Mouse (Mus musculus): ENCODE data around the gene Rnf17. TPM values are rescaled to one million over a fixed set of nuclear protein-coding genes. Genes with fewer than 3 reads are reported as not detected.

The Rnf17 gene
- polyA plus RNA-seq, 1 experiment from 2014 or later: 3.3 TPM

DNA sequence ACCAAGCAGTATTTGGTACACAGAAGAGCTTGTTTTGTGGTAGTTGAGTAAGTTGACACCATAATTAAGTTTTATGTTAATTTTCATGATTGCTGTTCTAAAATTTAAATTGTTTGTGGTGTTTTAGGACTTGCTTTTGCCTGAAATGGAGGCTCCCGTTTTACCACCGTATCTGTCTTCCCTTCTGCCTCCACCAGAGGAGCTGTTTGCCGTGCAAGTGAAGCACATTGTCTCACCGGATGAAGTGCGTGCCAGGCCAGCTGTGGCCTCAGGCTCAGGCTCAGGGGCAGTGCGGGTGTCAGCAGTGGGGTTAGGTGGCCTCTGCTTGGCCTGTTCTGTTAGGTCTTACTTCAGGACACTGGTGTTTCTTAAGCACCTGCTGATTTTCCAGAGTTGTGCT is 109.7 kb downstream of the Rnf17 start:
- Histone ChIP-seq H3K4me1 (no peaks in the 10 kb centered on the region), H3K4me3 (no peak overlapping the region), H3K27ac (replicated peaks) (no peak overlapping the region), H3K36me3 (no peaks in the 10 kb centered on the region), H3K9me3 (no peaks in the 10 kb centered on the region), H3K4me2 (no peak overlapping the region), H3K27me3 (replicated peaks) (no peaks in the 10 kb centered on the region), H3K9ac (no peak overlapping the region)
- 20% methylated on average over 6 of the region's 6 CpGs for WGBS
- no peak for ATAC-seq (ENCODE audit: extremely low read depth, insufficient number of reproducible peaks, low FRiP score, low TSS enrichment)

GRCm38 (mm10) chr14:56514775-56515174 is 112.4 kb downstream of the Rnf17 start:
- Histone ChIP-seq H3K27me3 (replicated peaks) (no peaks in the 10 kb centered on the region), H3K4me3 (no peak overlapping the region), H3K9me3 (no peaks in the 10 kb centered on the region), H3K4me2 (no peak overlapping the region), H3K4me1 (no peaks in the 10 kb centered on the region), H3K36me3 (no peaks in the 10 kb centered on the region), H3K9ac (no peak overlapping the region), H3K27ac (replicated peaks) (no peak overlapping the region)
- no peak for ATAC-seq (ENCODE audit: extremely low read depth, insufficient number of reproducible peaks, low FRiP score, low TSS enrichment)
- 76% methylated on average over 2 of the region's 2 CpGs for WGBS

GRCm38 (mm10) chr14:56530788-56531187 is 128.4 kb downstream of the Rnf17 start:
- no peaks in the 10 kb centered on the region for H3K9me3 ChIP-seq
- H3K27me3 ChIP-seq (replicated peaks): no peaks in the 10 kb centered on the region
- no peak overlapping the region for H3K9ac ChIP-seq
- H3K36me3 ChIP-seq: peaks cover 68% of the 10 kb centered on the region
- ATAC-seq (ENCODE audit: extremely low read depth, insufficient number of reproducible peaks, low FRiP score, low TSS enrichment): no peak
- no peaks in the 10 kb centered on the region for H3K4me1 ChIP-seq
- H3K4me2 ChIP-seq: no peak overlapping the region
- WGBS: 79% methylated on average over 2 of the region's 2 CpGs
- H3K27ac ChIP-seq (replicated peaks): no peak overlapping the region
- no peak overlapping the region for H3K4me3 ChIP-seq

DNA sequence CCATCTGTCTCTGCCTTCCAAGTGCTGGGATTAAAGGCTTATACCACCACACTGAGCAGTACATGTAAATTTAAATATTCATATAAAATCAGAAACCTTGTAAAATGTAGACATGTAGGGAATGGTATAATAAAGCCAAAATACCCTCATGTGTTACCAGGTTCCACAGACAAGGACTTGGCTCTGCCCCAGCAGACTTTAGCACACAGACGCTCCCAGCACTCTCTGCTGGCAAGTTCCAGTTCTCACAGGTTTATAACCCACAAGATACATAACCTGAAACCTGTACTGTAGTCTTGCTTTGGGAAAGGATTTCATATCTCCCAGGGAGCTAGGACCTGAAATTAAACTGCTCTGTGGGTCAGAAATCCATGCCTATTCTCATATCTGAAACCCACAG is 142.6 kb downstream of the Rnf17 start:
- Histone ChIP-seq H3K4me2 (no peak overlapping the region), H3K36me3 (peaks cover 25% of the 10 kb centered on the region)

DNA sequence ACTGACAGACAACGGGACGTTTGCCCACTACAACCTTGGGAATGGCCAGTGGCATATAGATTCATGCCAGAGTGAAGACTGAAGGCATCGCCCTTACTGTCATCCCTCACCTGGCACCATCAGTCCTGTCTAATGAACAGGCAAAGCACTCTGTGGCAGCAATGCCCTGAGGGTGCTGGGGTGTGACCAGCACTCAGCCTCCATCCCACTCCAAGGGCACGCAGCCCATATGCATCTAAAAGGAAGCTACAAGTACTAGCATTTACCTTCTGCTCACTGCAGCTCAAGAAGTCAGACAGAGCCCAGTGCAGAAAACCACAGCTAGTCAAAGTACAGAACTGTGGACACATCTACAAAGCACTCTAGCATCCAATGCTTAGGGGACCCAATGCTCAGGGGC is 143.1 kb downstream of the Rnf17 start:
- no peaks in the 10 kb centered on the region for H3K9me3 ChIP-seq
- no peak overlapping the region for H3K4me3 ChIP-seq
- peaks cover 28% of the 10 kb centered on the region for H3K36me3 ChIP-seq
- no peaks in the 10 kb centered on the region for H3K4me1 ChIP-seq
- ATAC-seq (ENCODE audit: extremely low read depth, insufficient number of reproducible peaks, low FRiP score, low TSS enrichment): no peak
- 85% methylated on average over 4 of the region's 4 CpGs for WGBS
- H3K4me2 ChIP-seq: no peak overlapping the region
- no peaks in the 10 kb centered on the region for H3K27me3 ChIP-seq (replicated peaks)
- no peak overlapping the region for H3K27ac ChIP-seq (replicated peaks)
- no peak overlapping the region for H3K9ac ChIP-seq

More for the DNA sequence above, 142.6 kb downstream of the Rnf17 start:
- Histone ChIP-seq H3K27me3 (replicated peaks) (no peaks in the 10 kb centered on the region), H3K9me3 (no peaks in the 10 kb centered on the region), H3K9ac (no peak overlapping the region), H3K4me1 (no peaks in the 10 kb centered on the region), H3K27ac (replicated peaks) (no peak overlapping the region), H3K4me3 (no peak overlapping the region)
- ATAC-seq (ENCODE audit: extremely low read depth, insufficient number of reproducible peaks, low FRiP score, low TSS enrichment): no peak
- WGBS: 82% methylated on average over 1 of the region's 1 CpGs

DNA sequence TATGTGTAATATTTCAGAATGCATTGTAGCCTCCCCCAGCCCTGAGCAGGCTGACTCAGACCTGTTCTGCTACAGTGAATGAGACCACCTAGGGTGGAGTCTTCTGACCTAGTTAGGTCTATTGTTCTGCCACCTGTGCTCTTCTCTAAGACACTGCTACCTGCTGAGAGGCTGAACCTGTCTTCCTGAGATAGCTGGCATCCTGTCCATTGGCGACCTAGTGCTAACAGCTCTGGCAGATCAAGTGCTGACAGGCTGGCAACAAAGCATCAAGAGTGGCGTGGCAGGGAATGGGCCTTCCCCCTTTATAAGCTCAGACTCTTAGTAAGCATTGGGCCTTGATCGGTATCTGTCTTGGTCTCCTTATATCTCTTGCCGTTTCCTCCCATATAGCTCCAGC is 148.6 kb downstream of the Rnf17 start:
- Histone ChIP-seq H3K9me3 (no peaks in the 10 kb centered on the region), H3K36me3 (peaks cover 55% of the 10 kb centered on the region), H3K9ac (no peak overlapping the region), H3K4me2 (no peak overlapping the region), H3K27ac (replicated peaks) (no peak overlapping the region), H3K4me1 (no peaks in the 10 kb centered on the region), H3K27me3 (replicated peaks) (no peaks in the 10 kb centered on the region), H3K4me3 (no peak overlapping the region)
- WGBS: 82% methylated on average over 4 of the region's 4 CpGs
- ATAC-seq (ENCODE audit: extremely low read depth, insufficient number of reproducible peaks, low FRiP score, low TSS enrichment): no peak

DNA sequence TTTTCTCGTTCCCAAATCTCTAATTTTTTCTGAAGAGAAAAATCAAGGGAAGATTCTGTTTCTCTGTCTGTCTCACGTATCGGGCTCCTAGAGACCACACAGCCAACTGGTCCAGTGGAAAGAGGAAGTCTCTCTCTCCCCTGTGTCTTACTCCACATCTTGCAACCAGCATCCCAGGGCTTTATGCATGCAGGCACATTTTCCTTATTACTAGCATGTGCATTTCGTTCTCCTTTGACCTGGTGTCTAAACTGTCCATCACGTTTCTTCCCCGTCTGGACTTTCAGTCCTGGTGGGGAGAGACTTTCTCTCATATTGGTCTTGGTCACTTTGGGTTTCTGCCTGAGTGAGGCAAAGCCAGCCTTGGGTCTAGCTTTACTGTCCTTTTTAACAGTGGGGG is 150.5 kb downstream of the Rnf17 start:
- WGBS: 88% methylated on average over 6 of the region's 6 CpGs
- no peak for ATAC-seq (ENCODE audit: extremely low read depth, insufficient number of reproducible peaks, low FRiP score, low TSS enrichment)
- Histone ChIP-seq H3K9ac (no peak overlapping the region), H3K36me3 (peaks cover 59% of the 10 kb centered on the region), H3K4me3 (no peak overlapping the region), H3K27ac (replicated peaks) (no peak overlapping the region), H3K9me3 (no peaks in the 10 kb centered on the region), H3K4me1 (no peaks in the 10 kb centered on the region), H3K27me3 (replicated peaks) (no peaks in the 10 kb centered on the region), H3K4me2 (no peak overlapping the region)

GRCm38 (mm10) chr14:56553331-56553730 is 150.9 kb downstream of the Rnf17 start:
- ATAC-seq (ENCODE audit: extremely low read depth, insufficient number of reproducible peaks, low FRiP score, low TSS enrichment): no peak
- H3K27me3 ChIP-seq (replicated peaks): no peaks in the 10 kb centered on the region
- WGBS: 87% methylated on average over 7 of the region's 7 CpGs

GRCm38 (mm10) chr14:56554716-56555115 is 152.3 kb downstream of the Rnf17 start:
- H3K4me3 ChIP-seq: no peak overlapping the region
- no peaks in the 10 kb centered on the region for H3K9me3 ChIP-seq
- no peak for ATAC-seq (ENCODE audit: extremely low read depth, insufficient number of reproducible peaks, low FRiP score, low TSS enrichment)
- WGBS: 98% methylated on average over 2 of the region's 2 CpGs
- H3K27me3 ChIP-seq (replicated peaks): no peaks in the 10 kb centered on the region
- H3K4me2 ChIP-seq: no peak overlapping the region
- H3K36me3 ChIP-seq: peaks cover 58% of the 10 kb centered on the region
- H3K27ac ChIP-seq (replicated peaks): no peak overlapping the region
- no peak overlapping the region for H3K9ac ChIP-seq
- no peaks in the 10 kb centered on the region for H3K4me1 ChIP-seq

More at GRCm38 (mm10) chr14:56553331-56553730, 150.9 kb downstream of the Rnf17 start:
- Histone ChIP-seq H3K9ac (no peak overlapping the region), H3K4me3 (no peak overlapping the region), H3K9me3 (no peaks in the 10 kb centered on the region), H3K4me2 (no peak overlapping the region), H3K4me1 (no peaks in the 10 kb centered on the region), H3K27ac (replicated peaks) (no peak overlapping the region), H3K36me3 (peaks cover 61% of the 10 kb centered on the region)

- no peak overlapping the region for H3K4me3 ChIP-seq
- no peak overlapping the region for H3K4me2 ChIP-seq
- WGBS: 88% methylated on average over 3 of the region's 3 CpGs
- no peaks in the 10 kb centered on the region for H3K27me3 ChIP-seq (replicated peaks)
- H3K4me1 ChIP-seq: no peaks in the 10 kb centered on the region
- no peak for ATAC-seq (ENCODE audit: extremely low read depth, insufficient number of reproducible peaks, low FRiP score, low TSS enrichment)
- no peak overlapping the region for H3K9ac ChIP-seq
- H3K9me3 ChIP-seq: no peaks in the 10 kb centered on the region
- no peak overlapping the region for H3K27ac ChIP-seq (replicated peaks)
- peaks cover 43% of the 10 kb centered on the region for H3K36me3 ChIP-seq
Measured at GRCm38 (mm10) chr14:56559134-56559533, 156.8 kb downstream of the Rnf17 start.

GRCm38 (mm10) chr14:56567476-56567875 is 165.1 kb downstream of the Rnf17 start:
- peaks cover 18% of the 10 kb centered on the region for H3K36me3 ChIP-seq
- no peaks in the 10 kb centered on the region for H3K27me3 ChIP-seq (replicated peaks)
- H3K27ac ChIP-seq (replicated peaks): no peak overlapping the region
- no peak overlapping the region for H3K9ac ChIP-seq
- no peak overlapping the region for H3K4me2 ChIP-seq
- ATAC-seq (ENCODE audit: extremely low read depth, insufficient number of reproducible peaks, low FRiP score, low TSS enrichment): no peak
- no peak overlapping the region for H3K4me3 ChIP-seq
- 62% methylated on average over 7 of the region's 7 CpGs for WGBS
- H3K4me1 ChIP-seq: peaks cover 16% of the 10 kb centered on the region
- no peaks in the 10 kb centered on the region for H3K9me3 ChIP-seq

DNA sequence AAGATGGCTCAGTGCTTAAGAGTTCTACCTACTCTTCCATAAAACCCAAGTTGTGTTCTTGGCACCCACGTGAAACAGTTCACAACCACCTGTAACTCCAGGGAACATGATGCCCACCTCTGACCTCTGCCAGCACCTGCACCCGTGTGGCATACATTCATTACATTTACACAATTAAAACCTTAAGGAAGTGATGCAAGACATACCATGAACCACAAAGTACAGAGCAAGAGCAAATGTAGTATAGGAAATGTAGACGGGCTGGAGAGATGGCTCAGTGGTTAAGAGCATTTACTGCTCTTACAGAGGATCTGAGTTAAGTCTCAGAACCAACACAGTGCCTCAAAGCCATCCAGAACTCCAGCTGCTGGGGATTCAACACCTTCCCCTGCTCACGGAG is 166.7 kb downstream of the Rnf17 start:
- Histone ChIP-seq H3K9ac (no peak overlapping the region), H3K4me3 (no peak overlapping the region), H3K27me3 (replicated peaks) (no peaks in the 10 kb centered on the region), H3K36me3 (peaks cover 6% of the 10 kb centered on the region), H3K27ac (replicated peaks) (no peak overlapping the region), H3K4me1 (peaks cover 17% of the 10 kb centered on the region), H3K9me3 (no peaks in the 10 kb centered on the region), H3K4me2 (no peak overlapping the region)
- WGBS: 81% methylated on average over 4 of the region's 4 CpGs
- ATAC-seq (ENCODE audit: extremely low read depth, insufficient number of reproducible peaks, low FRiP score, low TSS enrichment): no peak

Data from heart, embryonic 13.5 days (tissue).